Mouse (Mus musculus): ENCODE results near the gene Kcnh2.

- TF ChIP-seq CTCF (conservative IDR thresholded peaks at IDR 0.05; ENCODE audit: low read length) (no peak), POU5F1 (IDR thresholded peaks at IDR 0.05; ENCODE audit: borderline replicate concordance, low read length) (no peak)
These were observed 8.0 kb downstream of the Kcnh2 start for GRCm38 (mm10) chr5:24343379-24343778.

Data from E14TG2a.4 (cell line).